Mouse (Mus musculus): ENCODE results near the gene Elp6. TPM values are rescaled to one million over a fixed set of nuclear protein-coding genes. Genes with fewer than 3 reads are reported as not detected.
A peak's percentile ranks its signal among the peaks of the same experiment; 100 is the strongest.

The Elp6 gene
- polyA plus RNA-seq, 1 experiment: 10.7 TPM

- H3K36me3 ChIP-seq (ENCODE audit: control insufficient read depth, insufficient read depth, low read length): no peaks in the 10 kb centered on the region
- H3K4me1 ChIP-seq (ENCODE audit: control insufficient read depth, insufficient read depth, low read length): no peaks in the 10 kb centered on the region
- no peak overlapping the region for H3K27ac ChIP-seq (ENCODE audit: insufficient read depth, low read depth, low read length)
- TF ChIP-seq POLR2A (IDR thresholded peaks at IDR 0.05; ENCODE audit: low read depth, low read length): no peak
- no peak for TF ChIP-seq CTCF (conservative IDR thresholded peaks at IDR 0.05; ENCODE audit: insufficient read depth, insufficient read length, low read depth, low read length)
- H3K27me3 ChIP-seq (replicated peaks; ENCODE audit: control insufficient read depth, insufficient read depth, low read length): no peaks in the 10 kb centered on the region
- no peak for DNase-seq
- 88% methylated on average over 3 of the region's 3 CpGs for WGBS
- no peak overlapping the region for H3K4me3 ChIP-seq (ENCODE audit: insufficient read depth, low read depth, low read length)
These were observed 32.6 kb upstream of the Elp6 start for GRCm38 (mm10) chr9:110272330-110272729.

- no peak for TF ChIP-seq POLR2A (IDR thresholded peaks at IDR 0.05; ENCODE audit: low read depth, low read length)
- no peak for TF ChIP-seq CTCF (conservative IDR thresholded peaks at IDR 0.05; ENCODE audit: insufficient read depth, insufficient read length, low read depth, low read length)
- H3K36me3 ChIP-seq (ENCODE audit: control insufficient read depth, insufficient read depth, low read length): no peaks in the 10 kb centered on the region
- no peak for DNase-seq
- no peaks in the 10 kb centered on the region for H3K27me3 ChIP-seq (replicated peaks; ENCODE audit: control insufficient read depth, insufficient read depth, low read length)
- H3K27ac ChIP-seq (ENCODE audit: insufficient read depth, low read depth, low read length): no peak overlapping the region
- no peaks in the 10 kb centered on the region for H3K4me1 ChIP-seq (ENCODE audit: control insufficient read depth, insufficient read depth, low read length)
- 75% methylated on average over 4 of the region's 4 CpGs for WGBS
- H3K4me3 ChIP-seq (ENCODE audit: insufficient read depth, low read depth, low read length): no peak overlapping the region
These were observed 31.5 kb upstream of the Elp6 start for GRCm38 (mm10) chr9:110273507-110273906.

DNA sequence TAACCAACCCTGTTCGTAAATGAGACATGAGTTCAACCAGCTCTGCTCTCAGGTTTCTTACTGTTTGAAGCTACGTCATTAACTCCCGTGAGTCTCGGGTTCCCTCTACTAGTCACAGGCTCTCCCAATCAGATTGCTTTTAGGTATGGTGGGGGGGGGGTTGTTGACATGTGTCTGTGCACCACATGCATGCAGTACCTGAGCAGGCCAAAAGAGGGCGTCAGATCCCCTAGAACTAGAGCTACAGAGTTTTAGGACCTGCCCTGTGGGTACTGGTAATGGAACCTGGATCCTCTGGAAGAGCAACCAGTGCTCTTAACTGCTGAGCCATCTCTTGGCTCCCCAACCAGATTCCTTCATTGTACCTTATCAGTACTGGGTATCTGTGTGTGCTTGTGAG is 29.1 kb upstream of the Elp6 start:
- Histone ChIP-seq H3K27ac (ENCODE audit: insufficient read depth, low read depth, low read length) (no peak overlapping the region), H3K36me3 (ENCODE audit: control insufficient read depth, insufficient read depth, low read length) (no peaks in the 10 kb centered on the region), H3K27me3 (replicated peaks; ENCODE audit: control insufficient read depth, insufficient read depth, low read length) (no peaks in the 10 kb centered on the region), H3K4me3 (ENCODE audit: insufficient read depth, low read depth, low read length) (no peak overlapping the region), H3K4me1 (ENCODE audit: control insufficient read depth, insufficient read depth, low read length) (no peaks in the 10 kb centered on the region)
- WGBS: 57% methylated on average over 5 of the region's 5 CpGs
- no peak for DNase-seq
- no peak for TF ChIP-seq POLR2A (IDR thresholded peaks at IDR 0.05; ENCODE audit: low read depth, low read length)
- TF ChIP-seq CTCF (conservative IDR thresholded peaks at IDR 0.05; ENCODE audit: insufficient read depth, insufficient read length, low read depth, low read length): 0 out of 2 replicates have a peak, but pooled peaks have one; percentile 0

DNA sequence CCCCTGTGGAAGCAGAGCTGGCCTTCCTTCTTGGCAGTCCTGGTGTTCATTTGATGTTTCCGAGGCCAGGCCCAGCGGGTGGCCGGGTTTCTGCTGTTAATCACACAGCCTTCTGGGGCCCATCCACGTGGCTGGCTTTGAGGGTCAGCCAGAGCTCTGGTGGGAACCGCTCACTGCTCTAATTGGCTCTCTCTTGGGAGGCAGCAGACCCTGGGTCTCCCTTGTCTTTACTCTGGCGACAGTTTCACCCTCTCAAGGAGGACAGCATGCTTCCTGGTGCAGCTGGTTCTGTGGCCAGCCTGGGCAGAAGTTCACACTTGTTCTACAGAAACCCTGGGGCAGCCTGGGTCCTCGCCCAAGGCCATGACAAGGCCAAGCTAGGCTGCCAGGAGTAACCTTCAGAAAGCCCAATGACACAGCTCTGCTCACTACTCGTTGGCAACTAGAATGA is 27.5 kb upstream of the Elp6 start:
- TF ChIP-seq CTCF (conservative IDR thresholded peaks at IDR 0.05; ENCODE audit: insufficient read depth, insufficient read length, low read depth, low read length) (no peak), POLR2A (IDR thresholded peaks at IDR 0.05; ENCODE audit: low read depth, low read length) (no peak)
- 68% methylated on average over 8 of the region's 8 CpGs for WGBS
- no peak overlapping the region for H3K4me3 ChIP-seq (ENCODE audit: insufficient read depth, low read depth, low read length)
- DNase-seq: no peak
- H3K36me3 ChIP-seq (ENCODE audit: control insufficient read depth, insufficient read depth, low read length): no peaks in the 10 kb centered on the region
- no peaks in the 10 kb centered on the region for H3K4me1 ChIP-seq (ENCODE audit: control insufficient read depth, insufficient read depth, low read length)
- no peaks in the 10 kb centered on the region for H3K27me3 ChIP-seq (replicated peaks; ENCODE audit: control insufficient read depth, insufficient read depth, low read length)
- no peak overlapping the region for H3K27ac ChIP-seq (ENCODE audit: insufficient read depth, low read depth, low read length)

GRCm38 (mm10) chr9:110284075-110284697 is 20.8 kb upstream of the Elp6 start:
- TF ChIP-seq POLR2A (IDR thresholded peaks at IDR 0.05; ENCODE audit: low read depth, low read length) (no peak), CTCF (conservative IDR thresholded peaks at IDR 0.05; ENCODE audit: insufficient read depth, insufficient read length, low read depth, low read length) (no peak)
- 94% methylated on average over 10 of the region's 10 CpGs for WGBS
- no peaks in the 10 kb centered on the region for H3K27me3 ChIP-seq (replicated peaks; ENCODE audit: control insufficient read depth, insufficient read depth, low read length)
- H3K36me3 ChIP-seq (ENCODE audit: control insufficient read depth, insufficient read depth, low read length): no peaks in the 10 kb centered on the region
- DNase-seq: no peak
- no peak overlapping the region for H3K27ac ChIP-seq (ENCODE audit: insufficient read depth, low read depth, low read length)
- H3K4me3 ChIP-seq (ENCODE audit: insufficient read depth, low read depth, low read length): no peak overlapping the region
- H3K4me1 ChIP-seq (ENCODE audit: control insufficient read depth, insufficient read depth, low read length): no peaks in the 10 kb centered on the region

DNA sequence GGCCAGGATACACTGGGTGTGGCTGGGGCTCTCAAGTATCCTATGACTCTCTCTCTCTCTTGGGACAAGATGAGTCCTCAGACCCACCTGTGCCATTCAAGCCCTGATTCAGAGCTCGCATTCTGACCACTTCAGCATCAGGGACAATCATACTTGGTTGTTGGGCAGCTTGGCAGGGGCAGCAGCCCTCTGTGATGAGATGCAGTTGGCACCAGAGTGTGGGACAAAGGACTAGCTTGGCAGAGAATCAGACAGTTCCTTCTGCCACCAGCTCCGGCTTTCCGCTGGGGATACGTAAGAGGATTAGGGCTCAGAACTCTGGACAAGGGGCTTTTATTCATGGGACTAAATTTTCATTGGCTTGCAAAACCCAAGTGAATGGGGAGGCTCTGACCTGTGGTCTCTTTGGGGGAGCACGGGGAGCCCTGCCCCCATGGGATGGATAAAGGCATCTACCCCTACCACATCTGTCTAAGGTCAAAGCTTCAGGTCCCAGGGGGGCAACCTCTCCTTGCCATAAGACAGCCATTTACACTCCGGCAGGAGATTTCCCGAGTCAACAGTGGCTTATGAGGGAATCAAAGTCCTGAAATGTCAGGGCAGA is 17.6 kb upstream of the Elp6 start:
- Histone ChIP-seq H3K27ac (ENCODE audit: insufficient read depth, low read depth, low read length) (no peak overlapping the region), H3K27me3 (replicated peaks; ENCODE audit: control insufficient read depth, insufficient read depth, low read length) (no peaks in the 10 kb centered on the region), H3K4me3 (ENCODE audit: insufficient read depth, low read depth, low read length) (no peak overlapping the region), H3K36me3 (ENCODE audit: control insufficient read depth, insufficient read depth, low read length) (no peaks in the 10 kb centered on the region), H3K4me1 (ENCODE audit: control insufficient read depth, insufficient read depth, low read length) (no peaks in the 10 kb centered on the region)
- DNase-seq: no peak
- no peak for TF ChIP-seq POLR2A (IDR thresholded peaks at IDR 0.05; ENCODE audit: low read depth, low read length)
- no peak for TF ChIP-seq CTCF (conservative IDR thresholded peaks at IDR 0.05; ENCODE audit: insufficient read depth, insufficient read length, low read depth, low read length)
- 80% methylated on average over 7 of the region's 7 CpGs for WGBS

GRCm38 (mm10) chr9:110293254-110293718 is 11.7 kb upstream of the Elp6 start:
- 66% methylated on average over 12 of the region's 12 CpGs for WGBS
- H3K4me1 ChIP-seq (ENCODE audit: control insufficient read depth, insufficient read depth, low read length): no peaks in the 10 kb centered on the region; the same call in 1 of the 2 replicates

More at GRCm38 (mm10) chr9:110293254-110293718, 11.7 kb upstream of the Elp6 start:
- Histone ChIP-seq H3K36me3 (ENCODE audit: control insufficient read depth, insufficient read depth, low read length) (no peaks in the 10 kb centered on the region), H3K27ac (ENCODE audit: insufficient read depth, low read depth, low read length) (no peak overlapping the region), H3K27me3 (replicated peaks; ENCODE audit: control insufficient read depth, insufficient read depth, low read length) (no peaks in the 10 kb centered on the region), H3K4me3 (ENCODE audit: insufficient read depth, low read depth, low read length) (no peak overlapping the region)
- no peak for DNase-seq
- TF ChIP-seq POLR2A (IDR thresholded peaks at IDR 0.05; ENCODE audit: low read depth, low read length): no peak
- TF ChIP-seq CTCF (conservative IDR thresholded peaks at IDR 0.05; ENCODE audit: insufficient read depth, insufficient read length, low read depth, low read length): no peak
